Mouse (Mus musculus): ENCODE measurements around the gene Adam6a. TPM values are rescaled to one million over a fixed set of nuclear protein-coding genes. Genes with fewer than 3 reads are reported as not detected.
"Not testable (repeated sequence)": the region's sequence is repeated elsewhere in the genome, so short reads cannot be mapped to it uniquely, and the experiment has no call there.

The Adam6a gene
- total RNA-seq (2015; ENCODE audit: low replicate concordance) (not detected in 2 replicates), total RNA-seq (2017; ENCODE audit: low replicate concordance) (not detected in 2 replicates)

DNA sequence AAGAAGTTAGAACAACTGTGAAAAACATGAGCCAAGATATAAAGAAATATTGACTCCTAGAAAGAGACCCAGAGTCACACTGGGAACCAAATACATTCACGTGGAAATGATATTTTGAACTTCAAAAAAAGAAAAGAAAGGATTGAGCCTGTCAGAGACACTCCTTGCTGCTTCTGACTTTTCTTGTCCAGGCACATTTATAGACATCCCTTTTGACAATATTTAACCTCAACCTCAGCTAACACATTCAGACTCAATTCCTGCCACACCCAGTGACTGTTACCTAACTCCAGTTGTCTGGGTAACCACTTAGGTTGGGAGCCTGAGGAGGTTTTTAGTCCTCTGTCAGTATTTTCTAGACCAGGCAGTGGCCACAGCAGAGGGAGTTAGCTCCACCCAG, at the start of gene Adam6a:
TSS of gene Adam6a (plus strand) at position 301 of the 400 bp plus-strand sequence.
- ATAC-seq (replicated peaks; ENCODE audit: low FRiP score, poor library complexity, severe bottlenecking) = not testable (repeated sequence)

DNA sequence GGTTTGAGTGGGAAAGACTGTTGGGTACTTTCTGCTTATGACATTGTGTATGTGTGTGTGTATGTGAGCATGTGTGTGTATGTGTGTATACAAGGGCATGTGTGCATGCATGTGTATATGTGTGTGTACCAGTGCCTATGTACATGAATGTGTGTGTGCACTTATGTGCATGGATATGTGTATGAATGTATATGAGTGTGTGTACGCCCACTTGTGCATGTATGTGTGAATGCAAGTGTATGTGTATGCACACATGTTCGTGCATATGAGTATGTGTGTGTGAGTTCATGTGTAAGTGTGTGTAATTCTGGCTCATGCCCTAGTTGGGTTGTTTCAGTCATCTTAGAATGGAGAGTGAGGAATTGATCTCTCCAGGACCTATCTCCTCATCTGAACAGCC, 17.8 kb upstream of the Adam6a start:
- no peak for ATAC-seq (replicated peaks; ENCODE audit: low FRiP score, poor library complexity, severe bottlenecking)

DNA sequence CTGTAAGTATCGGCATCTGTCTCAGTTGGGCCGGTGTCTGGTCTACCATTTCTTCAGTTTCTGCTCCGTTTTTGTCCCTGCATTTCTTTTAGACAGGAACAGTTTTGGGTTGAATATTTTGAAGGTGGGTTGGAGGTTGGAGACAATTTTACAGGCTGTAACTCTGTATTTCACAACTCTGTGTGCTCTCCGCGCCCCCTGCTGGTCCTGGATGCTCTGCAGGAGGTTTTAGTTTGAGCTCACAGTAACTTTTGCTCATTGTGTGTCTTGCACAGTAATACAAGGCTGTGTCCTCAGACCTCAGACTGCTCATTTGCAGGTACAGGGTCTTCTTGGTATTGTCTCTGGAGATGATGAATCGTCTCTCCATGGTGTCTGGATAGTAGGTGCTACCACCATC, 34.5 kb downstream of the Adam6a start:
- ATAC-seq (replicated peaks; ENCODE audit: low FRiP score, poor library complexity, severe bottlenecking) = no peak

DNA sequence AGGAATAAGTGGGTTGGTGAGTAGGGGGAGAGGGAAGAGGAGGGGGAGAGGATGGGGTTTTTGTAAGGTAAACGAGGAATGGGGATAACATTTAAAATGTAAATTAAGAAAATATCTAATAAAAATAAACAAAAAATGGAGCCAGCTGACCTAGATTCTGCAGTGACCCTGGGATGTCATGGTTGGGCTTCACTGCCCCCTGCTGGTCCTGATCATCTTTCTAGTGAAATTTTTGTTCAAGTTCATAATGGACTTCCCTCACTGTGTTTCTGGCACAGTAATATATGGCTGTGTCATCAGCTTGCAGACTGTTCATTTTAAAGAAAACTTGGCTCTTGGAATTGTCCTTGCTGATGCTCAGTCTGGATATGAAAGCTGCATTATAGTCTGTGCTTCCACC, 44.3 kb downstream of the Adam6a start:
- ATAC-seq (replicated peaks; ENCODE audit: low FRiP score, poor library complexity, severe bottlenecking) = no peak

Other genes with a start within 250 kb of the Adam6a start
- not detected in 2 replicates for gene Adam6b, start 54.4 kb upstream of the Adam6a start, total RNA-seq (2015; ENCODE audit: low replicate concordance)
- gene Adam6b, start 54.4 kb upstream of the Adam6a start, total RNA-seq (2017; ENCODE audit: low replicate concordance) = not detected in 2 replicates